Comparison of ENCODE assay signal across 9 mouse cellular contexts in the genomic region with DNA sequence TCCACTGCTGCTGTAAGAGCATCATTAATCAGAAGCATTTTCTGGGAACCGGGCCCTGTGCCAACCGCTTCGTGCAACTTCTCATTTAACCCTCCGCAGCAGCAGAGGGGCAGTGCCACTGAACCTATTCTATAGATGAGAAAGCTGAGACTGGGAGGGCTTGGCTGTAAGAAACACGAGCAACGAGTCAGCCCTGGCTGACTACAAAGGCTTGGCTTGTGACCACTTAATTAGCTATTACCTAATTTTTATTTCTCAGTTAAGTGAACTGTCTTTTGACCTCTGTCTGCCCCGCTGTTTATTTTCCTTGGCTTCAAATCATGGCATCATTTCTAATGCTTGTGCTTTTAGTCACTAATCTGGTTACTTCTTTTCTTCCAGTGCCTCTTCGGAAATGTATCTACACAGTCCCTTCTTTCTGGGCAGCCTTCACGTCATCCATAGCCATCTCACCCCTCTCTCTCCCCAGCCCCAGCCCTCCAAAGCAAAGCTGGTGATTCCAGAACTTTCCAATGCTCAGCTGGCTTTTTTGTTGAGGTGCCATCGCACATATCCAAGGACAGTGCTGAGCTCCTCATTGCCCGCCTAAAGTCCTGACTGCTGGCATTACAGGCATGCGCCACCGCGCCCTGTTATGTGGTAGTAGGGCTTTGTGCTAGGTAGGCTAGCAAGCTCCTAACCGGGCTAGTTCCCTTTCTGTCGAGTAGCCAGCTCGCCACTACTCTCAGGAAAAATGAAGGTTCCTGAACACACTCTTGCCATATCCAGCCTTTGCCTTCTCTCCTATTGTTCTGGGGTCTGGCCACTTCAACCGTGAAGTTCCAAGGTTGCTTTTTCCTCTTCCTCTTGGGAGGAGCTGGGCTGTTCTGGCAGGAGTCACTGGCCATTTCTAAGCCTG. TPM values are rescaled to one million over a fixed set of nuclear protein-coding genes. Genes with fewer than 3 reads are reported as not detected.
A peak's percentile ranks its signal among the peaks of the same experiment; 100 is the strongest.
DNase-seq lines count a peak whose midpoint lies in the region; ATAC-seq lines count a peak whose summit lies in the region.
"Had no signal": no experiment of that assay in that cellular context is flagged by ENCODE, and none has a peak within 500 bp of the region (broad histone marks: within the 10 kb centered on the region; RNA-seq: fewer than 3 reads in every experiment).

No protein-coding gene starts in this region.

- intact Hi-C loops in left cerebral cortex, postnatal 14 days (cut with DNase I), result loop anchor here (5.0 kb wide), 1 partner anchor 59 kb away; no protein-coding TSS in a partner anchor

- H3K4me1 ChIP-seq in kidney, embryonic 14.5 days (ENCODE audit: control insufficient read depth, insufficient read depth, low read length), result peaks cover 5% of the 10 kb centered on the region; the same call in 1 of the 2 replicates
- H3K4me1 ChIP-seq in lung, embryonic 15.5 days, result peaks cover 40% of the 10 kb centered on the region

- peaks cover 24% of the 10 kb centered on the region; the same call in 1 of the 2 replicates for H3K36me3 ChIP-seq in kidney, embryonic 14.5 days (ENCODE audit: control insufficient read depth, insufficient read depth, low read length)
- H3K36me3 ChIP-seq in lung, embryonic 15.5 days, result peaks cover 7% of the 10 kb centered on the region; the same call in 1 of the 2 replicates

- ATAC-seq in kidney, embryonic 14.5 days (ENCODE audit: low FRiP score, low TSS enrichment), result no peak
- ATAC-seq in lung, embryonic 15.5 days (ENCODE audit: borderline replicate concordance, extremely low read depth, low FRiP score, low TSS enrichment), result peak; percentile 59; the same call in 1 of the 2 replicates
- ATAC-seq in erythroid progenitor cell, adult 5-6 weeks (replicated peaks; ENCODE audit: low FRiP score, poor library complexity, severe bottlenecking), result no peak

- WGBS in kidney, embryonic 14.5 days, result 69% methylated on average over 18 of the region's 18 CpGs
- WGBS in lung, embryonic 15.5 days, result 58% methylated on average over 18 of the region's 18 CpGs

- H3K9ac ChIP-seq in kidney, embryonic 14.5 days (ENCODE audit: low read depth, low read length), result no peak overlapping the region
- no peak overlapping the region for H3K9ac ChIP-seq in lung, embryonic 15.5 days
- H3K9ac ChIP-seq: limb, embryonic 13.5 days had no signal

- no peak overlapping the region for H3K4me2 ChIP-seq in kidney, embryonic 14.5 days (replicated peaks; ENCODE audit: low read depth, low read length)
- H3K4me2 ChIP-seq in lung, embryonic 15.5 days, result no peak overlapping the region
- H3K4me2 ChIP-seq: limb, embryonic 13.5 days had no signal

- no peaks in the 10 kb centered on the region for H3K27me3 ChIP-seq in kidney, embryonic 14.5 days (ENCODE audit: control insufficient read depth, insufficient read depth, low read length)
- H3K27me3 ChIP-seq in lung, embryonic 15.5 days, result no peaks in the 10 kb centered on the region
- H3K27me3 ChIP-seq: limb, embryonic 13.5 days had no signal

- no peak overlapping the region for H3K4me3 ChIP-seq in kidney, embryonic 14.5 days (ENCODE audit: low read length)
- no peak overlapping the region for H3K4me3 ChIP-seq in lung, embryonic 15.5 days
- H3K4me3 ChIP-seq: limb, embryonic 13.5 days had no signal

- H3K27ac ChIP-seq in kidney, embryonic 14.5 days (ENCODE audit: low read depth, low read length), result no peak overlapping the region
- H3K27ac ChIP-seq in lung, embryonic 15.5 days, result peak overlapping the region; percentile 51
- H3K27ac ChIP-seq: limb, embryonic 13.5 days had no signal

- no peaks in the 10 kb centered on the region for H3K9me3 ChIP-seq in kidney, embryonic 14.5 days (ENCODE audit: control insufficient read depth, low read length)
- no peaks in the 10 kb centered on the region for H3K9me3 ChIP-seq in lung, embryonic 15.5 days
- H3K9me3 ChIP-seq: limb, embryonic 13.5 days had no signal

- DNase-seq in kidney, adult 18-20 months, result peak; percentile 68
- peak; percentile 65 to 89 for DNase-seq in adrenal gland, adult (ENCODE audit: inconsistent age in 2 of 2, low spot score in 1 of 2)
- DNase-seq in fibroblast of lung, adult 2 months (ENCODE audit: low read depth), result peak; percentile 29
- no peak for DNase-seq in left cerebral cortex, postnatal 14 days (ENCODE audit: low spot score in 2 of 2)
- DNase-seq in thymus, adult 18-20 months, result no peak

RNA-seq across cellular contexts. Expression of a gene that starts 55.5 kb away (rescaled TPM):
- polyA plus RNA-seq in kidney, embryonic 14.5 days (2014; fragmentation: Nextera tagmentation; extraction: Ambion mirVana), result 8.6 and 12.2 TPM in 2 replicates
- polyA plus RNA-seq in lung, embryonic 15.5 days (2015; fragmentation: Nextera tagmentation; extraction: Ambion mirVana), result 6.5 and 7.5 TPM in 2 replicates
- 10 to 100 TPM; 37.4 to 40.1 TPM for total RNA-seq in left cerebral cortex, postnatal 14 days (2021)
- total RNA-seq in erythroid progenitor cell, adult 5-6 weeks (2015; ENCODE audit: low replicate concordance), result 0.72 TPM in 1 of 2 replicates, not detected in the other
- 0.90 TPM in 1 of 2 replicates, not detected in the other for total RNA-seq in erythroid progenitor cell, adult 5-6 weeks (2017; ENCODE audit: low replicate concordance)

Comparison
In these comparisons a context has a peak if more than half of its experiments do, and no peak if none do; other contexts are left out.
1. DNase-seq: peak in kidney, adult 18-20 months (single experiment), adrenal gland, adult (2 of 2) and fibroblast of lung, adult 2 months (single experiment); none in left cerebral cortex, postnatal 14 days (0 of 2) and thymus, adult 18-20 months (0 of 2).
2. RNA of a gene that starts 55.5 kb away (total RNA-seq): 37.4 to 40.1 TPM in left cerebral cortex, postnatal 14 days; 0.72 to 0.90 TPM in erythroid progenitor cell, adult 5-6 weeks; every median in the first group is over 10 times any median in the second.